Mouse (Mus musculus) right cerebral cortex, postnatal 25 days (tissue): ENCODE results near the gene Hyal3.
"Not testable (repeated sequence)": the region's sequence is repeated elsewhere in the genome, so short reads cannot be mapped to it uniquely, and the experiment has no call there.

Experiments used
- DNase-seq: peaks from one replicate; pipeline ENCODE4 v3.0.0; 2022

Gene Hyal3

GRCm38 (mm10) chr9:107573774-107574173, 6.8 kb upstream of the Hyal3 start:
- DNase-seq, result not testable (repeated sequence)

GRCm38 (mm10) chr9:107575579-107576356, 4.8 kb upstream of the Hyal3 start:
- DNase-seq, result no peak

GRCm38 (mm10) chr9:107576357-107577107, 4.1 kb upstream of the Hyal3 start, which contains the start of gene Hyal1:
Hyal1 (plus strand) TSS chr9:107576927.
- DNase-seq, result no peak

- no peak for DNase-seq
These were observed 2.7 kb upstream of the Hyal3 start for GRCm38 (mm10) chr9:107577871-107578270.

DNA sequence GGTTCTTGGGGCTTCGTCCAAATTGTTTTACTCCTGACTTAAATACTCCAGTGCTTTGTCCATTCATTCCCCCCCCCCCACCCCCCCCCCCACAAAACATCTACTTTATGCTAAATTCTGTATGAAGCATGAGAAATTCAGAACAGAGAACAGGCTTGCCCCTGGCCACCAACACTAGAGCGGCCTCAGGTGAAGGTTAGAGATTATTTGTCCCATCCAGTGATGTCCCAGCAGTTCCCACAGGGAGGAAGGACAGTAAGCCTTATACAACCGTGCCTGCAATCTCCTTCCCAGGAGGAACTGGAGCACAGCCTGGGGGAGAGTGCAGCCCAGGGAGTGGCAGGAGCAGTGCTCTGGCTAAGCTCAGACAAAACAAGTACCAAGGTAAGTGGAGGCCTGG, 2.0 kb upstream of the Hyal3 start, which contains the start of gene Naa80:
Gene Naa80 (plus strand): TSS at position 301 of the 400 bp plus-strand sequence.
- DNase-seq, result no peak

- DNase-seq, result no peak
These were observed 1.4 kb upstream of the Hyal3 start for GRCm38 (mm10) chr9:107579023-107579900.

DNA sequence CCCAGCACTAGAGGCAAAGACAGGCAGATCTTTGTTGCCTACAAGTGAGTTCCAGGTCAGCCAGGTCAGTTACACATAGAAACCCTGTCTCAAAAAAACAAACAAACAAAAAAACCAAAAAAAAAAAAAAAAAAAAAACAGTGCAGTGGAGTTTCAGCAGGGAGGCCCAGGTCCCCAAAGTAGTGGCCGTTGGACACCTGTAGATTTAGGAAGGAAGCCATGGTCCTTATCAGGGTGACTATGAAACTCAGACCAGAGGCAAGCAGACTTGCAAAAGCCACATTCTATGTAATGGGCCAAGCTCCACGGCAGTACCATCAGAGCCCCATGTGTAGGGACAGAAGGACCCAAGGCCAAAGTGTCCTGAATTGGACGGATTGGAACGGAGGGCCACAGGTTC, 966 bp downstream of the Hyal3 start:
- no peak for DNase-seq

DNA sequence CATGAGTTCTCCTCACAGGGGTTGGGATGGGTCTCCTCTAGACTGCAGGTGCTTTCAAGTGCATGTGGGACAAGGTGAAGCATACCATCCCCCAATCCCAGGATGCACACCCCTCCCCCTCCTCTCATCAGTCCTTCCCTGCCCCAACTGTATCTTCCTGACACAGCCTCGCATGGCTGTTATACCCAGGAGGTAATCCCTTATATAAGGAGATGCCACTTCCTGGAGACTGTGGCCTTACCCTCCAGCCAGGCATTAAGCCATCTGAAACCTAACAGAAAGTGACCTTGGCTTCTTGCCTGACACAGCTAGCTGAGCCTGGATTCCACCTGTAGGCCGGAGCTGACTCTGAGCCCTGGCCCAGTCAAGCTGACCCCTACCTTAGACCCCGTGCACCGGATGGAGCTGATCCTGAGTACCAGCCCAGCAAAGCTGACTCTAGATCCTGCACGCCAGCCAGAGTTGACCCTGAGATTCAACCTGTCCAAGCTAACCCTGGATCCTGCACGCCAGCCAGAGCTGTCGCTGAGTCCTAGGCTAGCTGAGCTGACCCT, 2.0 kb downstream of the Hyal3 start:
- no peak for DNase-seq

DNA sequence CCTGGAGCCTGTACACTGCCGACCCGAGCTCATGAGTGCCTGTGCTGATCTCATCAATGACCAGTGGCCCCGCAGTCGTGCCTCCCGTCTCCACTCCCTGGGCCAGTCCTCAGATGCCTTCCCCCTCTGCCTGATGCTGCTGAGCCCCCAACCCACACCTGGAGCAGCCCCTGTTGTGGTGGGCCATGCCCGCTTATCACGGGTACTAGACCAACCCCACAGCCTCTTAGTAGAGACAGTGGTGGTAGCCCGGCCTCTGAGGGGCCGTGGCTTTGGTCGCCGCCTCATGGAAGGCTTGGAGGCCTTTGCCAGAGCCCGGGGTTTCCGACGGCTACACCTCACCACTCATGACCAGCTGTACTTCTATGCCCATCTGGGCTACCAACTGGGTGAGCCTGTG, 2.6 kb downstream of the Hyal3 start:
- no peak for DNase-seq

DNA sequence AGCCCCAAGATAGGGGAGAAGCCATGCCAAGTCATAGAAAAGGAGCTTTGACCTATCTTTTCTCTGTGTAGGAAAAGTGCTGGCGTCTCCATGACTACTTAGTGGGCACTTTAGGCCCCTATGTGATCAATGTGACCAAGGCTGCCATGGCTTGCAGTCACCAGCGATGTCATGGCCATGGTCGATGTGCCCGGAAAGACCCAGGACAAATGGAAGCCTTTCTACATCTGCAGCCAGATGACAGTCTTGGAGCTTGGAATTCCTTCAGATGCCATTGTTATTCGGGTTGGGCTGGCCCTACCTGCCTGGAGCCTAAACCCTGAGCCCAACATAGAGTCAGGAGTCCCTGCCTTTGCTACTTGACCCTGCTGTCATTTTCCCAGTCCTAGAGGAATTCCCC, 5.9 kb downstream of the Hyal3 start:
- DNase-seq, result no peak

DNA sequence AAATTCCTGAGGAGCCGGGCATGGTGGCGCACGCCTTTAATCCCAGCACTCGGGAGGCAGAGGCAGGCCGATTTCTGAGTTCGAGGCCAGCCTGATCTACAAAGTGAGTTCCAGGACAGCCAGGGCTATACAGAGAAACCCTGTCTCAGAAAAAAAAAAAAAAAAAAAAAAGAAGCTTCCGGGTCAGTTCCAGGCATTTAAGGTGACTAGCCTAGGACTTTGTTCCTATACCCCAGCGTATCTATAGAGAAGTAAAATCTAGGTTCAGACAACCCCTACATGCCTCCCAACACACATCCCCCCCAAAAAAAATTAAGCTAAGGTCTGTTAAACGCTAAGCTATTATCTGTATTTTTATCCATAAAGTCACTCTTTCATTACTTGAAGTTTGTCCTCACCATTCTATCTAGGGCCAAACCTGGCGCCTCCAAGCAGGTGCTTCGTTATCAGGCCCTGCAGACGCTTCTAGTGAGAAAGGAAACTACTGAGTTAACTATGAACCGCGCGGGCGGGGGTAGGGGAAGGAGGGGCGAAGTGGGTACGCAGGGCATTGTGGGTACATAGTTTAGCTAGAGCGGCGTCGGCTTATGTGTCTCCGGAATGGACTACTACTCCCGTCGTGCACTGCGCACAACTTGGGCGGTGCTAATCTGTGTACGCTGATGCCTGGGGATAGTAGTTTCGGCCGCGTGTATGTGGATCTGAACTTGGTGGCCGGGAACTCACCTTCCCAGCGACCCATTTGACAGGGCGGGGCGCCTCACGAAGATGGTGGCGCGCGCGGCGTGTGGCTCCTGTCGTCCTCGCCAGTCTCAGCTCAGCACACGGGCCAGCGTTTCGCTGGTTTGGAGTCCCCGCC, 6.6 kb downstream of the Hyal3 start, which contains the start of gene Ifrd2:
Gene Ifrd2 (plus strand): TSS at position 669 of the 859 bp plus-strand sequence.
- DNase-seq, result peak; percentile 97

DNA sequence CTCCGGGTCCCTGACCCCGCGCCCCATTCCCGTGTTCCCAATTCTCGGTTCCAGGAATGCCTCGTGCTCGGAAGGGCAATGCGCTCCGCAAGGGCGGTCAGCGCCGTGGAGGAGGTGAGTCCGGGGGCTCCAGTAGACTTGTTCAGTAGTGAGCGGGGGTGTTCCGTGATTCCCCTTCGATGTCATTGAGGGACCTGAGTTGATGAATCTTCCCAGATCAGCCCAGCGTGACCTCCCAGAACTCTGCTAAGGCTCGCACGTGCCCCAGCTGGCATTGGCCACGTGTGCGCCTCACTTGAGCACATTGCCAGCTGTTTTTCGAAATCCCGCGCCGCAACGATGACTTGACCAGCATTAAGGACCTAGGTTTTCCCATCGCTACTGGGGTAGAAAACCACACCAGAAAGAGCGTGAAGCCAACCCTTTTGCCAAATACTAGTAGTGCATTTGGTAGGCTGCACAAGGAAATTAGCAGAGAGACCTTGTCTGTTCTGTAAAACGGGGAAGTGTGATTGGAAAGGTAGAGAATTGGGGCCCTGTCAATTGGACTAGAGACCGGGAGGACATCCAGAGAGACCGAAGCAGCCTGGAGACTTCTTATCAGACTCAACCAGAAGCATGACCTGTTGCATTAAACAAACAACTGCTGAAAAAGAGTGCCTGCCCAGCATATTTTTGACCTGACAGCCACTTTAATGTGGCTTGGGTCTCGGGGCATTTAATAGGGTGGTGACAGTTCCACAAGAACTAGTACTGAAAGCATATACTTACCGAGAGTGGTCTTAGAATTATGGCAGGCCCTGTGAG, 7.4 kb downstream of the Hyal3 start:
- DNase-seq, result no peak

- no peak for DNase-seq
These were observed 9.6 kb downstream of the Hyal3 start for GRCm38 (mm10) chr9:107590058-107590772.

DNA sequence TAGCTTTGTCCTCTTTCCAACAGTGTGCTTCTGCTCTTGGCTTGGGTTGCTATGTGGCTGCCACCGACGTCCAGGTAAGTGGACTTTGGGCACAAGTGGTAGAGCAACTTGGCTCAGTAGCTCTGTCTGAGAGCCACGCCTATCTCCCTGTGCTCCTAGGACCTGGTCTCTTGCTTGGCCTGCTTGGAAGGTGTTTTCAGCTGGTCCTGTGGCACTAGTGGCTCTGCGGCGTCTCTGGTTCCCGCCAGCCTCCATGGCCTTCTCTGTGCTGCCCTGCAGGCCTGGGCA, 10.1 kb downstream of the Hyal3 start:
- no peak for DNase-seq

DNA sequence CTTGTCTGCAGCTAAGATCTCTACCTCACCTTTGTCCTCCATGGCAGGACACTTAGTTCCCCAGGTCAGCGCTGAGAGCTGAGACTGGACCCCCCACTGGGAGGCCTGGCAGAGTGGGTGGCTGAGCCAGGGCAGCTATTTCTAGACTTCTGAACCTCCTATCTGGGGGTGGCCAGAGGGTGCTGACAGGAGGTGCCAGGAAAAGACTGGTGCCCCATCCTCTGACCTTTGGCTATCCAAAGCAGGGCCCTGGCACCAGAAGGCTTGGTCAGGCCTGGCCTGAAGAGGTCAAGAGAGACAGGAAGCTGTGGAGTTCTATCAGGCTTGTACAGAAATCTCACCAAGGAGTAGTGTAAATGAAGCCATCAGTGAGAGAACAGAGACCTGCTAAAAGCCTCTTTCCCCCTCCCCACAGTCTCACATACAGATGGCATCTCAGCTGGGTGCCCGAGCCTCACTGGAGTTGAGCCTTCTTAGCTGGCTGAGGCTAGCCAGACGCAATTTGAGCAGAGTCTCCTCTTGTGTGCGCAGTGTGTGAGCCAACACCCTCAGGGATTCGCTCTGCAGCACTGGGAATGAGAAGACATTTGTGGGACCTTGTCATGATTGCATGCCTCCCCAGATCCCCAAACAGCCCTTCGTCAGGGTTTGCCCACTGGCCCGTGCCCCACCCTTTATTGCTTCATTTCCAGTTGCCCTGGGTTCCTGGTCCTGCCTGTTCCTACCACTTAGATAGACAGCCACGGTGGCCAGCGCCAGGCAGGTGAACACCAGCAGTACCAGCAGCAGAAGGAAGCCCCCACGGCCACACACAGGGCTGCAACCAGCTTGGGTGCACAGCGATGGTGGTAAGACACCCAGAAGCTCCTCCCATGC, 12.7 kb downstream of the Hyal3 start:
- no peak for DNase-seq

GRCm38 (mm10) chr9:107594281-107595062, 13.9 kb downstream of the Hyal3 start:
- DNase-seq, result no peak

GRCm38 (mm10) chr9:107596619-107597569, 16.3 kb downstream of the Hyal3 start:
- no peak for DNase-seq
